Mouse (Mus musculus) embryo, embryonic 10 days (tissue): ENCODE results near the gene Prl2a1.
"Not testable (repeated sequence)": the region's sequence is repeated elsewhere in the genome, so short reads cannot be mapped to it uniquely, and the experiment has no call there.

Experiments
- DNase-seq: peaks from one replicate; pipeline ENCODE4 v3.0.0-alpha.2; 2015; ENCODE audit warnings: low spot score

The Prl2a1 gene

GRCm38 (mm10) chr13:27801354-27801753, at the start of gene Prl2a1:
Gene Prl2a1 (plus strand): TSS chr13:27801654.
- no peak for DNase-seq

GRCm38 (mm10) chr13:27780704-27781103, 20.8 kb upstream of the Prl2a1 start, which contains the start of gene Prl7c1:
Gene Prl7c1 (minus strand): TSS chr13:27780804.
- DNase-seq = not testable (repeated sequence)

- no peak for DNase-seq
Measured at GRCm38 (mm10) chr13:27799303-27799702, 2.2 kb upstream of the Prl2a1 start.

- no peak for DNase-seq
Measured at GRCm38 (mm10) chr13:27802765-27803164, 1.3 kb downstream of the Prl2a1 start.

GRCm38 (mm10) chr13:27849042-27849441, 47.6 kb downstream of the Prl2a1 start, which contains the start of gene Prl2c1:
Gene Prl2c1 (plus strand): TSS chr13:27849342.
- no peak for DNase-seq
